Mouse (Mus musculus) mammary gland, adult 2 months (tissue): ENCODE measurements around the gene Spin2e. TPM values are rescaled to one million over a fixed set of nuclear protein-coding genes. Genes with fewer than 3 reads are reported as not detected.

ENCODE experiments used
- polyA plus RNA-seq: library from polyadenylated mRNA; depleted of rRNA; stranded (reverse); fragments of >200 nt; gene quantifications from 2 replicates; pipeline ENCODE4 v1.2.3, GENCODE M21; 2012; ENCODE audit warnings: low replicate concordance; rRNA removed

Spin2e gene
- polyA plus RNA-seq = not detected in 2 replicates

DNA sequence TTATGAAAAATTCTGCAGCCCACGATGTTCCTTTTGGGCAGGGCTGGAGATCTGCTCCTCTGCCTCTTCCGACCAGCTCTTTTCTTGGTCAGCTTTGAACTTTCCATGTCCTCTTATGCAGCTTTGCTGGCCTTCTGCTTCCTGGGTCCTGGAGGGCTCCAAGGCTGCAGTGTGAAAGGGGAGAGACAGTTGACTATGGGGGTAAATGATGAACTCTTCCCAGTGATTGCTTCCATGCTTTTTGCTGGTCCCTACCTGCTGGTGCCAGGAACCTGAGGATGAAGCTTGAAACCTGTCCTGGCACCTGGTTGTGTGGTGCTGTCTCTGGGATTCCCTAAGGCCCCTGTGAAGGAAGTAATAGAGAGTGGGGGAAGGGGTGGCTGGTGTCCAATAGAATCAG lies at the start of gene Spin2e:
Gene Spin2e, minus strand, starts transcription at position 101 of the 400 bp plus-strand sequence.

DNA sequence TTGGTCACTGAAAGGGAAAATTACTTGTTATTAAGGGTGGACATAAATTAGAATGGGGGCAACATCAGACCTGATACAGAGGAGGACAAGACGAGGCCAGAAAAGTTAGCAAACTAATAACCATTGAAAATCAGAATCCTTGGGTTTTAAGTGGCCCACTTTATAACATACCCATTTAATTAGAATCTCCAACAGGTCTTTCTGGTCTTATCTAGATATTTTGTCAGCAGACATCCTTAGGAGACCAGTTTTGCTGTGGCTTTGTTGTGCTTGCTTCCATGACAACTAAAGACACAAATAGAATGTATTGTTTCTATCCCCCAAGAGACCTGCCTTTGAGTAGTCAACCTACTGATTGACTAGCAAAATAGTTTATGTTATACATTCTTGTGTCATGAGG lies 44.5 kb downstream of the Spin2e start, which contains the start of gene Gm21883:
Gene Gm21883, minus strand, starts transcription at position 101 of the 400 bp plus-strand sequence.

Other genes starting within 250 kb of the Spin2e start
- gene Btbd35f19, start 235.0 kb downstream of the Spin2e start, polyA plus RNA-seq = not detected in 2 replicates
- not detected in 2 replicates for gene Gm21883, start 44.6 kb downstream of the Spin2e start, polyA plus RNA-seq
- gene Btbd35f25, start 98.2 kb upstream of the Spin2e start, polyA plus RNA-seq = not detected in 2 replicates